Mouse (Mus musculus): Measurements from ENCODE around the gene Cdk2ap1.

- TF ChIP-seq CTCF (IDR thresholded peaks at IDR 0.05; ENCODE audit: low read depth) (no peak), EP300 (IDR thresholded peaks at IDR 0.05; ENCODE audit: low read depth) (no peak)
These were observed 12.5 kb downstream of the Cdk2ap1 start for GRCm38 (mm10) chr5:124350350-124350749.

Data from heart, postnatal 0 days (tissue).